Mouse (Mus musculus) hindbrain, embryonic 12.5 days (tissue): Measurements from ENCODE around the gene Sox2. TPM values are rescaled to one million over a fixed set of nuclear protein-coding genes. Genes with fewer than 3 reads are reported as not detected.

Experiments used
- ATAC-seq: fragments of 200-750 bp; cut with Nextera tagmentation; 2 replicates; pipeline ENCODE4 v1.8.0; 2017; ENCODE audit warnings: moderate TSS enrichment; ENCODE audit not compliant: low FRiP score
- H3K27ac ChIP-seq: fragments of 300-500 bp; sonication (generic); 2 replicates; pipeline ENCODE4 v1.5.1; 2016; ENCODE audit warnings: mild to moderate bottlenecking
- H3K27me3 ChIP-seq: fragments of 300-500 bp; sonication (generic); 2 replicates; pipeline ENCODE4 v1.6.1; 2016; ENCODE audit warnings: mild to moderate bottlenecking
- H3K36me3 ChIP-seq: fragments of 300-500 bp; sonication (generic); 2 replicates; pipeline ENCODE4 v1.6.1; 2016; ENCODE audit warnings: mild to moderate bottlenecking
- H3K4me1 ChIP-seq: fragments of 300-500 bp; sonication (generic); 2 replicates; pipeline ENCODE4 v1.6.1; 2016
- H3K4me2 ChIP-seq: fragments of 300-500 bp; sonication (generic); replicated peaks from 2 replicates; pipeline ENCODE4 v1.6.1; 2016; ENCODE audit warnings: mild to moderate bottlenecking
- H3K4me3 ChIP-seq: fragments of 300-500 bp; sonication (generic); 2 replicates; pipeline ENCODE4 v1.5.1; 2016; ENCODE audit warnings: mild to moderate bottlenecking
- H3K9ac ChIP-seq: fragments of 300-500 bp; sonication (generic); 2 replicates; pipeline ENCODE4 v1.6.1; 2016; ENCODE audit warnings: mild to moderate bottlenecking, moderate library complexity
- H3K9me3 ChIP-seq: fragments of 300-500 bp; sonication (generic); replicated peaks from 2 replicates; pipeline ENCODE4 v1.6.1; 2016; ENCODE audit warnings: mild to moderate bottlenecking
- WGBS: fragments of 180-500 bp; shearing (Covaris S2); methylation state at CpG from one replicate; pipeline ENCODE4 v1.1.7; 2016; 5-methylcytosine and 5-hydroxymethylcytosine counted together
- polyA plus RNA-seq: library from polyadenylated mRNA; unstranded; fragments of >200 nt; fragmentation: Nextera tagmentation; extraction: Ambion mirVana; gene quantifications from 2 replicates; pipeline ENCODE4 v1.2.1, GENCODE M21; 2016

Gene Sox2
- polyA plus RNA-seq, 1 experiment from 2014 or later = 39.5 TPM

- 10% methylated on average over 5 of the region's 5 CpGs for WGBS
- Histone ChIP-seq H3K4me3 (peak overlapping the region; percentile 22), H3K9me3 (no peaks in the 10 kb centered on the region), H3K9ac (peak overlapping the region; percentile 41; the same call in 1 of the 2 replicates), H3K36me3 (no peaks in the 10 kb centered on the region), H3K27ac (peak overlapping the region; percentile 68), H3K4me2 (peak overlapping the region; percentile 58), H3K4me1 (peaks cover 26% of the 10 kb centered on the region), H3K27me3 (peaks cover 38% of the 10 kb centered on the region)
- no peak for ATAC-seq
Measured at GRCm38 (mm10) chr3:34637926-34638325, 12.3 kb upstream of the Sox2 start.

GRCm38 (mm10) chr3:34638344-34638743, 11.9 kb upstream of the Sox2 start:
- Histone ChIP-seq H3K27me3 (peaks cover 42% of the 10 kb centered on the region), H3K4me2 (peak overlapping the region; percentile 58), H3K4me3 (peak overlapping the region; percentile 22), H3K27ac (peak overlapping the region; percentile 68), H3K9me3 (no peaks in the 10 kb centered on the region), H3K4me1 (peaks cover 29% of the 10 kb centered on the region), H3K36me3 (no peaks in the 10 kb centered on the region), H3K9ac (peak overlapping the region; percentile 41; the same call in 1 of the 2 replicates)
- ATAC-seq = peak; percentile 25; the same call in 1 of the 2 replicates
- 4% methylated on average over 13 of the region's 13 CpGs for WGBS

DNA sequence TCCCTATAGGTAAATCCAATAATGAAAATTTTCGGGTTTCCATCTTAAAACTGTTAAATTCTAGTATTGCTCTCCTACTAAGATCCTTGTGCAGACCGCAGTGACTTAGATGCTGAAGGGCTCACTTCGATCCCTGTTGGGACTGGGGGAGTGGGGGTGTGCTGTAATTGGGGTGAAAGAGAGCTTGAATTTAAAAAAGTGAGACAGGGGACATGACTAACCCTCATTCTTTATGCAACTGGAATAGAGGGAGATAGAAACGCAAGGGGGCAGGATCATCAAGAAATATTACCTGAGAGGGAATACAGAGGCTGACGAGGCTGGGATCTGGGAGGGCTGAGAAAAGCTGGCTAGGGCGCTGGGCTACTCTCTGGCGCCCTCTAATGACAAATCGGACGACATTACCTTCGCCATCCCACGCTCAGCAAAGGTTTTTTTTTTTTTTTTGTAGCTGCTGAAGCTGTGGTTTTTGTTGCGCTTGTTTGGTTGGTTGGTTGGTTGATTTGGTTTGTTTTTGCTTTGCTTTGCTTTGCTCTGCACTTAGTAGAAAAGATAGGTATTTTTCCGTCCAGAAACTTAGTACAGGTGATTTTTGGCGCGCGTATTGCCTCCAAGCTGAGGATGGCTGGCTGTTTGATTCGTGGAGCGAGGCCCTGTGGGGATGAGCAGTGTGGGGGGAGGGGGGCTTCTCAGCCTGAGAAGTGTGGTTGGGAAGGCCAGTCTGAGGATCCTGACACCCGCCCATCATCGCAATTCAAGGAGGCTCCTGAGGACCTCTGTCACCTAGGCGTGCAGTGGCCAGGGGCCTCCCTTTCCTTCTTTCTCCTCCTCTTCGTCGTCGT, 11.0 kb upstream of the Sox2 start:
- Histone ChIP-seq H3K9me3 (no peaks in the 10 kb centered on the region), H3K36me3 (no peaks in the 10 kb centered on the region), H3K4me2 (peak overlapping the region; percentile 58), H3K9ac (0 out of 2 replicates have a peak overlapping the region, but pooled peaks have one; percentile 18), H3K27ac (peak overlapping the region; percentile 55; the same call in 1 of the 2 replicates), H3K27me3 (peaks cover 51% of the 10 kb centered on the region), H3K4me3 (peak overlapping the region; percentile 26), H3K4me1 (peaks cover 29% of the 10 kb centered on the region)
- ATAC-seq = peak; percentile 57
- WGBS = 4% methylated on average over 24 of the region's 24 CpGs

DNA sequence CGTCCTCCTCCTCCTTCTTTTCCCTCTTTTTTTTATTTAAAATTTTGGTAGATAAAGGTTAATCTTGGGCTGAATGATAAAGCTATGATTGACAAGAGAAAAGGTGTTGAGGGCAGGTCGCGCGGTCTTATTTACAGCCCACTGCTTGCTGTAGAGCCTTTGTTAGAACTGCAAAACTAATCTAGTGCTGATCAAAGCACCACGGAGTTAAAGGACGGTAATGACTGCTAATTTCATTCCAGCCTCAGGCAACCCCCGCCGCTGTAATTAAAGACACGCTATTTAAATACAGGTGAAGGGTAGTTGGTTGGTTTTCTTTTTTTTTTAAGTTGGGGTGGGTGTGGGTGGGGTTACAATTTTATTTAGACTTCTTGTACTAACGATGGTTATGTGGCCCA, 10.3 kb upstream of the Sox2 start:
- no peaks in the 10 kb centered on the region for H3K36me3 ChIP-seq
- H3K9me3 ChIP-seq = no peaks in the 10 kb centered on the region
- ATAC-seq = no peak
- peak overlapping the region; percentile 58 for H3K4me2 ChIP-seq
- peak overlapping the region; percentile 55; the same call in 1 of the 2 replicates for H3K27ac ChIP-seq
- peaks cover 49% of the 10 kb centered on the region for H3K27me3 ChIP-seq
- 0 out of 2 replicates have a peak overlapping the region, but pooled peaks have one; percentile 18 for H3K9ac ChIP-seq
- peak overlapping the region; percentile 26 for H3K4me3 ChIP-seq
- 2% methylated on average over 10 of the region's 10 CpGs for WGBS
- peaks cover 29% of the 10 kb centered on the region for H3K4me1 ChIP-seq

DNA sequence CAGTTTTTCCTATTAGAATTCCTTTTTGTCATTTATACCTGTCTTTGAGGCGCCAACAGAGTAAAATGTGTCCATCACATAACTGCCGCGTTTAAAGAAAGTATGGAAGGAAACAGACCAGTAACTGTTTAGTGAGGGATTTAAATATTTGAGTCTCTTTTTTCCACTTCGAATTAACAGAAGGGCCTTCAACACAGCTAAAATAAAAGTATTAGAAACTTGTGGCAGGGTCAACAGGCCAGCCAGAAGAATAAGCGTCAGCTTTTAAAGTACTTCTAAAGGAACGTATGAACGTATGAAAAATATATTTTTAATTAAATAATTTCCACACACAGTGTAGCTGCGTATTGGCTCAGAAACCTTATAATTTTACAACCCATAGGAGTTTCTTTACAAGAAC, 9.9 kb upstream of the Sox2 start:
- peak overlapping the region; percentile 26; the same call in 1 of the 2 replicates for H3K4me3 ChIP-seq
- peaks cover 29% of the 10 kb centered on the region for H3K4me1 ChIP-seq
- ATAC-seq = no peak
- 12% methylated on average over 8 of the region's 8 CpGs for WGBS
- no peaks in the 10 kb centered on the region for H3K36me3 ChIP-seq
- no peaks in the 10 kb centered on the region for H3K9me3 ChIP-seq
- peaks cover 48% of the 10 kb centered on the region for H3K27me3 ChIP-seq
- H3K27ac ChIP-seq = no peak overlapping the region
- H3K4me2 ChIP-seq = peak overlapping the region; percentile 58
- H3K9ac ChIP-seq = no peak overlapping the region

- Histone ChIP-seq H3K9ac (no peak overlapping the region), H3K4me3 (0 out of 2 replicates have a peak overlapping the region, but pooled peaks have one; percentile 26), H3K4me1 (peaks cover 29% of the 10 kb centered on the region), H3K27ac (no peak overlapping the region), H3K4me2 (peak overlapping the region; percentile 58), H3K27me3 (peaks cover 47% of the 10 kb centered on the region), H3K9me3 (no peaks in the 10 kb centered on the region), H3K36me3 (no peaks in the 10 kb centered on the region)
- ATAC-seq = no peak
- 7% methylated on average over 33 of the region's 33 CpGs for WGBS
Measured at GRCm38 (mm10) chr3:34640690-34641600, 9.3 kb upstream of the Sox2 start.

GRCm38 (mm10) chr3:34641756-34642497, 8.3 kb upstream of the Sox2 start:
- peak overlapping the region; percentile 28 for H3K4me3 ChIP-seq
- peaks cover 29% of the 10 kb centered on the region for H3K4me1 ChIP-seq
- peaks cover 46% of the 10 kb centered on the region for H3K27me3 ChIP-seq
- H3K9ac ChIP-seq = peak overlapping the region; percentile 58
- H3K9me3 ChIP-seq = no peaks in the 10 kb centered on the region
- 0 out of 2 replicates have a peak, but pooled peaks have one; percentile 0 for ATAC-seq
- WGBS = 1% methylated on average over 38 of the region's 38 CpGs
- H3K27ac ChIP-seq = peak overlapping the region; percentile 62
- H3K4me2 ChIP-seq = peak overlapping the region; percentile 58
- no peaks in the 10 kb centered on the region for H3K36me3 ChIP-seq

GRCm38 (mm10) chr3:34642498-34642941, 7.7 kb upstream of the Sox2 start:
- peak overlapping the region; percentile 58 for H3K4me2 ChIP-seq
- H3K9me3 ChIP-seq = no peaks in the 10 kb centered on the region
- WGBS = 0% methylated on average over 20 of the region's 20 CpGs
- peaks cover 26% of the 10 kb centered on the region for H3K4me1 ChIP-seq
- peak overlapping the region; percentile 28 for H3K4me3 ChIP-seq
- H3K36me3 ChIP-seq = no peaks in the 10 kb centered on the region
- H3K27ac ChIP-seq = peak overlapping the region; percentile 62
- peak overlapping the region; percentile 58 for H3K9ac ChIP-seq
- peak; percentile 60 for ATAC-seq
- peaks cover 41% of the 10 kb centered on the region for H3K27me3 ChIP-seq

DNA sequence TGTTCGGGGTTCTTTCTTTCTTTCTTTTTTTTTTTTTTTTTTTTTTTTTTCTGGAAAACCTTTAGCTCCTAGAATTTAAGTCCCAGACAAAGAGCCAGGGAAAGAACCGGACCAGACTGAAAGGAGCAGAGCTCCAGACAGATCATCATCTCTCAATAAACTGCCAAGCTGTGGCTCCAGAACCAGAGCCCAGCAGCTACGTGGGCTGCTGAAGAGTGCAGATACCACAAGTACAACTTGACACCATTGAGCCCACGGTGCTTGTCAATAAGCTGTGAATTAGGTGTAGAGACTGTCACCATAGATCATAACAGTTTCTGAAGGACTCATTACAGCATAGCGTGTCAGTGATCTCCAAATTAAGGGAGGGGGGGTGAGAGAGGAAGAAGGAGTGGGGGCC, 7.1 kb upstream of the Sox2 start:
- ATAC-seq = no peak

DNA sequence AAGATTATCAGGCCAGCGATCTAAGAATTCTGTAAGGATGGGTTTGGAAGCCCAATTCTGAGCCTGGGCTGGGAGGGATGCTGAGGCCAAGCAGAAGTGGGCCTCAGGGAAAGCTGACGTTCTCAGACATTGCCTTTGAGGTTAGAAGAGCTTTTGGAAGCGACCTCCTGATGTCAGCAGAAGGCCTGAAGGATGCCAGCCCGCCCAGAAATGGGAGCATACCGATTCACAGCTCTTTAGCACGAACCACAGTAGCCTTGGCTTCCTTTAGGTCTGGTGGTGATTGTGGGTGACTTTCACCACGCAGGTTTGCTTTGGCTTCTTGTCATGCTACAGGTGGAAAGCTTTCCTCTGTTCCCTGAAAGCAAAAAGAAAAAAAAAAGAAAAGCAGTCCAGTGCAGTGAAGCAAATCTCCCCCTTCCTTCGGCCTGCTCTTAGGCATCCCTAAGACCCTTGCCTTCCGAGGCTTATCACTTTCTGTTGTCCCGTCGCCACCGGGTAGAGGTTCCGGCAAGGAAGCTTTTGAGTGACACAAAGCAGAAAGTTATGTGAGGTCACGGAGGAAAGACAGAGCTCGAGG, 6.6 kb upstream of the Sox2 start:
- WGBS = 12% methylated on average over 15 of the region's 15 CpGs
- Histone ChIP-seq H3K36me3 (no peaks in the 10 kb centered on the region), H3K27ac (no peak overlapping the region), H3K4me2 (no peak overlapping the region), H3K4me1 (peaks cover 26% of the 10 kb centered on the region), H3K9ac (no peak overlapping the region), H3K9me3 (no peaks in the 10 kb centered on the region), H3K4me3 (no peak overlapping the region), H3K27me3 (peaks cover 45% of the 10 kb centered on the region)
- ATAC-seq = no peak

More for the DNA sequence above, 7.1 kb upstream of the Sox2 start:
- Histone ChIP-seq H3K27me3 (peaks cover 44% of the 10 kb centered on the region), H3K27ac (no peak overlapping the region), H3K9ac (no peak overlapping the region; the same call in 1 of the 2 replicates), H3K4me3 (no peak overlapping the region), H3K4me1 (peaks cover 29% of the 10 kb centered on the region), H3K9me3 (no peaks in the 10 kb centered on the region), H3K4me2 (peak overlapping the region; percentile 58), H3K36me3 (no peaks in the 10 kb centered on the region)
- WGBS = 24% methylated on average over 5 of the region's 5 CpGs

- H3K9me3 ChIP-seq = no peaks in the 10 kb centered on the region
- ATAC-seq = no peak
- H3K9ac ChIP-seq = no peak overlapping the region
- no peaks in the 10 kb centered on the region for H3K36me3 ChIP-seq
- H3K4me2 ChIP-seq = 0 out of 2 replicates have a peak overlapping the region, but pooled peaks have one; percentile 11
- H3K27me3 ChIP-seq = peaks cover 48% of the 10 kb centered on the region
- no peak overlapping the region for H3K4me3 ChIP-seq
- H3K27ac ChIP-seq = no peak overlapping the region
- H3K4me1 ChIP-seq = peaks cover 38% of the 10 kb centered on the region
- 4% methylated on average over 10 of the region's 10 CpGs for WGBS
Measured at GRCm38 (mm10) chr3:34646169-34646568, 4.0 kb upstream of the Sox2 start.
